Mouse (Mus musculus): ENCODE measurements at regions not wholly inside any gene's neighbourhood (a gene's known extent, or its start where the extent isn't known, plus 50 kb on each side); places are given as distances from the start of the nearest gene placed in this dataset.
"Not testable (repeated sequence)": the region's sequence is repeated elsewhere in the genome, so short reads cannot be mapped to it uniquely, and the experiment has no call there.

- ATAC-seq (ENCODE audit: insufficient number of reproducible peaks, low FRiP score, low TSS enrichment), result peak; percentile 99
These were observed 1934.2 kb downstream of the 9330182O14Rik start for GRCm38 (mm10) chr15:42068207-42068831.

DNA sequence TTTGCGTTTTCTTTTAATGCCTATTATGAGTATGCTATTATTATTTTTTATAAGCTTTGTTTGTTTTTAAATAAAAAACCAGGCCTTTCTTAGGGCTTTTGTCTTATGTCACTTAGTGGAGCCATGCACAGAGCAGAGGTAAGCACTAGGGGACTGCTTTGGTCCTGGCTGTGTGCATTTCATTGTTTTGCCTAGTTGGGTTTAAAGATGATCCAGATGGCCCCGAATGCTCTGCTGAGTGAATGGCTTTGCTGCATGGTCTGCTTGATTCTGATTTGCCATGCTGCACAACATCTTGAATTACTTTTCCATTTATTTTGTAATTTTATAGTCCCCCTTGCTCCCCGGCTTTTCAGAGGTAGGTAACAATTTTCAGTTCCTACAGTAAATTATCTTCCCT lies 1934.9 kb downstream of the 9330182O14Rik start:
- ATAC-seq (ENCODE audit: insufficient number of reproducible peaks, low FRiP score, low TSS enrichment), result no peak

DNA sequence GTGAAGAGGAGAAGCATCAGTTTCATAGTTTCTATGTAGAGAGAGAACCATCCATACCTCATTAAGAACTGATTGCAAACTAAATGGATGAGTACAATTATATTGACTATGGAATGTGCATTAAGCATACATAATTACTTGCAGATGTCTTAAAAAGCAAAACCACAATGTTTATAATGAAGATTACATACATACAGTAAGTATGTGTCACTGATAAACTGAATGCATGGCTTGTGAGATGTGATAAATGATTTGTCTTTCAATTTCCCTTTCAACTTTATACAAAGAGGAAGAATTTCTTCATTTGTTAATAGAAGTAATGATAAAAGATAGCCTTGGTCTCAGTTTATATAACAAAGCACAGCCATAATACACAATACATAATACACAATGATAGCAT lies 1939.3 kb downstream of the 9330182O14Rik start:
- no peak for ATAC-seq (ENCODE audit: insufficient number of reproducible peaks, low FRiP score, low TSS enrichment)

DNA sequence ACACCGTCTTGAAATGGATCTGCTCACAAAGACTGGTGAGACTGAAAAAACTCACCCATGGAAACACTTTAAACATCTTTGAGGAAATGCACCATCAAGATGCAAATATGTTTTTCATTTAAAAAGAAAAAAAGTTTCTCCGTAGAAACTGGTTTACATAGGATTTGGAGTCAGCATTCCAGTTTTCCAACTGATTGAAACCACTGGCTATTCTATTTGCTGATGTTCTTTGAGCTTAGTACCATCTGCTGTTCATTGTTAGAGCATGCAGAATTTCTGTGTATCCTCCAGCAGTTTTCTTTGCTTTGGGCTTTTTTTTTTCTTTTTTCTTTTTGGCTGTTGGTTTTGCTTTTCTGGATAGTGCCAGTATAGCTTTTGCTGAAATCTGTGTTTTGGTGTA lies 1948.3 kb downstream of the 9330182O14Rik start:
- ATAC-seq (ENCODE audit: insufficient number of reproducible peaks, low FRiP score, low TSS enrichment), result no peak

GRCm38 (mm10) chr15:42100730-42101129 lies 1966.6 kb downstream of the 9330182O14Rik start:
- ATAC-seq (ENCODE audit: insufficient number of reproducible peaks, low FRiP score, low TSS enrichment), result no peak

DNA sequence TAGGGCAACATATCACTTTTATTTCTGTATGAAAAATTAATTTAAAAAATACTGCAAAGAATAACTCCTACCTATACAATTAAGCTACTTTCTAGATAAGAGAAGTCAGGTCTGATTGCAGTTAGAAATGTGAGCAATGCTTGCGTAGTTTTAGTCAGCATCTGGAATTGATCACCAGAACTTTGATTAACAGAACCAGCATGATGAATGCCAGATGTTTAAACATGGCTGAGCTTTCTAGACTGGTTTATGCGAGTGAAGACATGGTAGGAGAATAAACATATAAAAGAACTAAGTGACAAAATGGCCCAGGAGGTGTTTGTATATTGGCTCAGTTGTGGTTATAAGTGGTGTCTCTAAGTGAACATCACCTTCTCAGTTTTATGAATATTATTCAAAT lies 1970.7 kb downstream of the 9330182O14Rik start:
- no peak for ATAC-seq (ENCODE audit: insufficient number of reproducible peaks, low FRiP score, low TSS enrichment)

DNA sequence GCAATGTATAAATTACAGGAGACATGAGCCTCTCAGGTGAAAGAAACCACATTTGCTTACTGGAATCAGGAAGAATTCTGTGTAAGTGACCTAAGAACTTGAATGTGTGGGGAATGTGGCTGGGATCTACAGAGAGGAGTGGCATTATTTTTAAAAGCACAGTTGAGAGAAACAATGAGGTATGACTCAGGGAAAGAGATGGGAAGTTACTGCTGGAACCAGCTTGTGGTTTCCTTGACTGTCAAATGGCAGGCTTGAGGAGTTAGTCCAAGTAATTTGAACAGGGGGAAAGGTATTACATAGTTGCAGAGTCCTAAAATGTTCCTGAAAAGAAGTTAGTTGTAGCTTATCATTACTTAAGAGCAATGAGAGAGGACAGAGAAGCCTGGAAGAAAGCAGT lies 1972.9 kb downstream of the 9330182O14Rik start:
- ATAC-seq (ENCODE audit: insufficient number of reproducible peaks, low FRiP score, low TSS enrichment), result no peak

GRCm38 (mm10) chr15:42111811-42112210 lies 1977.6 kb downstream of the 9330182O14Rik start:
- no peak for ATAC-seq (ENCODE audit: insufficient number of reproducible peaks, low FRiP score, low TSS enrichment)

DNA sequence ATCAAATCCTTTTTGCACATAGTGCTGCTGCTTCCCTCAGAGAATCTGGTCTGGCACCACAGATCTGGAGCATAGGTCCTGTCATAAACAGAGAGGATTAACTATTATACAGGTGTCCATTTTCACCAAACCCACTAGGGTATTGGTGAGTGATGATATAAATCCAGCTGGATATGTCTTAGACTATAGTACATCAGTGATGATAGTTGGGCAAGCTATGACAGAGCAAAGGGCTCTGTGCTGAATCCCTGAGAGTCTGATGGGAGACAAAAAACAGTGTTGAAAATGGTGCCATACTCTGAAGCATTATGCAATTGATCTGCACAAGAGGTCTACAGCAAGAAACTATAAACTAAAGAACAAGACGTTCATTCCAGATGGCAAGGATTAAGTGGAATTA lies 1993.3 kb downstream of the 9330182O14Rik start:
- no peak for ATAC-seq (ENCODE audit: insufficient number of reproducible peaks, low FRiP score, low TSS enrichment)

DNA sequence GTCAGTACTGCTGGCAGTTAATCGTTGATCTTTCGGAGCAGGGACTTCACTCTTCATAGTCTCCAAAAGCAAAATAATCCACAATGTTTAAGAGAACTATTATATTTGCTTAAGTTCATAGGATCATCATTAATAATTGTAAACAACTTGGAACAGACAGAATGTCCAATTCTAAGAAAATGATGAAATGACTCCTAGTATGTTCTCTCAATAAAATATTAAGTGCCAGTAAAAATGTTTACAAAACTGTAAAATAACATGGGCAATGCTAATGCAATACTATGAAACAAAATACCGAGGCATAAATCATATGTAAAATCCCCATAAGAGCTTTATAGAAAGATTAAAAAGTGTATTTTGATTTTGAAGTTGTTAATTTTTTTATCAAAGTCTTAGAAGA lies 1994.8 kb downstream of the 9330182O14Rik start:
- ATAC-seq (ENCODE audit: insufficient number of reproducible peaks, low FRiP score, low TSS enrichment), result no peak

DNA sequence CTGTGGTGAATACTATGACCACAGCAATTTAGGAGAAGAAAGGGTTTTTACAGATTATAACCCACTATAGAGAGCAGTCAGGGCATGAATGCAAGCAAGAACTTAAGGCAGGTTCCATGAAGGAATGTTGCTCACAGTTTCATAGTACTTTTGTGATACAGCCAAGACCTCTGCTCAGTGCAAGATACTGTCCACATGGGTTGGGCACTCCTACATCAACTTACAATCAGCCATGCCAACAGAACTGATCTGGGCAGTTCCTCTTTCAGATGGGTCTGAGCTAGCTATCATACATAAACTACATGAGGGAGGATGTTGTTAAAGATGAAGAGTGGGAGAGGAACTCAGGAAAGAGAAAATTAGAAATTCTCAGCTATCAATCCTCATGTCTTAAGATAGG lies 2032.4 kb downstream of the 9330182O14Rik start:
- ATAC-seq (ENCODE audit: insufficient number of reproducible peaks, low FRiP score, low TSS enrichment), result no peak

GRCm38 (mm10) chr15:42177766-42178165 lies 2043.6 kb downstream of the 9330182O14Rik start:
- not testable (repeated sequence) for ATAC-seq (ENCODE audit: insufficient number of reproducible peaks, low FRiP score, low TSS enrichment)

DNA sequence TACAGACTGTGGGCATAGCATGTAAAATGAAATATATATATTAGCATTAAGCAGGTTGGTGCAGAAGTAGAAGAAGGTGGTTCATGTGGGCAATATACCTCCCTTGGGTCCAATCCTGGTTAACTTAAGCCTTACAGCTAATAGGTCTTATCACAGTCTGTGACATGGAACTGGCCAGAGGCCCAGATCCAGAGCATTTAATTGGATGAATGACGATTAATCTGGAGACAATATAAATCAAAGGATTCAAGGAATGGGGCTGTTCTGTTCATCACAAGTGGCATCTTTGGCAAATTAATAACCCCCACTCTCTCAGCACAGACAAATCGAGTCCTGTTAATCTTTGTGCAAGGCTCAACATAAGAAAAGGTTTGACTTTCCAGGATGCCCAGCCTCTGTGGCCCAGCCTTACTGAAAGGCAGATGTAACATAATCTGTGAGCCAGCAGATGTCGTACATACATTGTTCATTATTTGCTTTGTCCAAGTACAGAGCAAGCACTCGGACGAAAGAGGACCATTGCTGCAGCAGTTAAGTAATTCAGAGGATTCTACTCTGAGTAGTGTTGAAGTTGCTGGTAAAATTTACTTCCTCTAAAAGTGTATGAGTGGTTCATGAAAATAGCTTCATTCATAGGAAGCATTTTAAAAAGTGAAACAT lies 2073.2 kb downstream of the 9330182O14Rik start:
- ATAC-seq (ENCODE audit: insufficient number of reproducible peaks, low FRiP score, low TSS enrichment), result peak; percentile 79

- ATAC-seq (ENCODE audit: insufficient number of reproducible peaks, low FRiP score, low TSS enrichment), result no peak
These were observed 2085.3 kb downstream of the 9330182O14Rik start for GRCm38 (mm10) chr15:42219496-42219895.

DNA sequence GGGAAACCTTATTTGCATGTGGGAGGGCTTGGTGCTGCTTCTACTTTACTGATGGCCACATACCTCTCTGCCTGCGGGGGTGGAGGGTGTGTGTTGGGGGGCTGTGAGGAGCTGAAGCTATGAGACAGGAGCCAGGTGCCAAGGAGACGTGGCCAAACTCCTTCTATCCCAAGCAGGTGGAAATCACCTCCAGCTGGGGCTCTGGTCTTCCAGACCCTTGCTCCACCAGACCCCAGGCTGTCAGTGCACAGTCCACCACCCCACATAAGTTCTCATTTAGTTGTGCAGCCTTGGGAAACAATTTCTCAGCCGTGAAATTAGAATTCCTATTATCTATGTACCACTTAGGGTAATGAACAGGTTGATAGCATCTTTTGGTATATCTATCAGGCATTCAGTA lies 2085.8 kb downstream of the 9330182O14Rik start:
- ATAC-seq (ENCODE audit: insufficient number of reproducible peaks, low FRiP score, low TSS enrichment), result no peak

DNA sequence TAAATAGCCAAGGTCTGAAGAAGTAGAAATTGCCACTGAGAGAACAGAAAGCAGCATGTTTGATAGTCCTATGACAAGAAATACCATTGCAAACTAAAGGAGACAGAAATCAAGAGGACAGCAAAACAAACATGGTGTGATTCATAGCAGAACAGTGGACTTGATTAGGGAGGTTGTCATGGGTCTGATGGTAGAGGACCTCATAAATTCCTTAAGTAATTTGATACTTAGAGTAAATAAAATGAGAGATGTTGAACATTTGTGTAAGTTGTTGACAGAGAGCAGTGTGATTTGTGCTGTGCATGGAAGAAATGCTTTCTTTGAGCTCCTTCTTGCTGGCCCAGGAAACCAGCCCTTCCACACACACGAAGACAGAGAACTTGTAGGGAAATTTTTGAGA lies 2090.8 kb downstream of the 9330182O14Rik start:
- ATAC-seq (ENCODE audit: insufficient number of reproducible peaks, low FRiP score, low TSS enrichment), result no peak

GRCm38 (mm10) chr15:42231692-42232091 lies 2097.5 kb downstream of the 9330182O14Rik start:
- no peak for ATAC-seq (ENCODE audit: insufficient number of reproducible peaks, low FRiP score, low TSS enrichment)

DNA sequence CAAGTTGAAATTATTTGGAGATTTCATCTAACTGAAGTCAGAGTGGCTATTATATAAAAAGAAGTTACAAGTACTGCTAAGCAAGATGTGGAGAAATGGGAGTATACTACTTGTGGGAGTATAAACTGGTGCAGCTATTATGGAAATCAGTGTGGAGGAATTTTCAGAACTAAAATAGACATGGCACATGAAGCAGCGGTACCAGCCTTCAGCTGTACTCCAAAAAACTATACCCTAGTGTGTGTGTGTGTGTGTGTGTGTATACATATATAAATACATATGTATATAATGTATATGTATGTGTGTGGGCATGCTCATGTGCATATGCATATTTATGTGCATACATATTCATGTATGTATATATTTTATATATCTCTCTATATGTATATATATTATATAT lies 2112.6 kb downstream of the 9330182O14Rik start:
- no peak for ATAC-seq (ENCODE audit: insufficient number of reproducible peaks, low FRiP score, low TSS enrichment)

DNA sequence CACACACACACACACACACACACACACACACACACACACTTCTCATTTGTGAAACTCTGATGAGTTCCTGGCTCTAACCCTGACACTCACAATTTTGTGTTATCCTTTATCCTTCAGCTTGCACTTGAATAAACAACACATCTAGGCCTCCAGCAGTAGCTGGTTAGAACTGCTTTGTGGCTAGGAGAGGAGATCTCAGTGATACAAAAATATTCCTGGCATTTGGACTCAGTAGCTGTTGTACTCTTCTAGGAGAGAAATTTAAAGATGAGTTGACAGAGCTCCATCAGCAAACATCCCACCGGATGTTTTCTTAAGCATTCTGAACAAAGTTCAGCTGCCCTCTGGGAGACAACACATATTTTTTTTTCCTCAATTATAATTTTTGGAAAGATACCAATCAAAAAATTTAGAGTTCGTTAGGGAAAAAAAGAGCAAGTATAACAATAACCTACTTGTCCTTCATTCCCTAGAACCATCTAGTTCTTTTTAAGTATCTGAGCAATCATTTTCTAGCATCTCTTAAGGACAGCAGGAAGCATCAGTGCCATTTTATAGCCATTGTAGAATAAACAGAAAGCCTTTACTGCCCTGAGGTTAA lies 2118.7 kb downstream of the 9330182O14Rik start:
- ATAC-seq (ENCODE audit: insufficient number of reproducible peaks, low FRiP score, low TSS enrichment), result 0 out of 2 replicates have a peak, but pooled peaks have one; percentile 52

DNA sequence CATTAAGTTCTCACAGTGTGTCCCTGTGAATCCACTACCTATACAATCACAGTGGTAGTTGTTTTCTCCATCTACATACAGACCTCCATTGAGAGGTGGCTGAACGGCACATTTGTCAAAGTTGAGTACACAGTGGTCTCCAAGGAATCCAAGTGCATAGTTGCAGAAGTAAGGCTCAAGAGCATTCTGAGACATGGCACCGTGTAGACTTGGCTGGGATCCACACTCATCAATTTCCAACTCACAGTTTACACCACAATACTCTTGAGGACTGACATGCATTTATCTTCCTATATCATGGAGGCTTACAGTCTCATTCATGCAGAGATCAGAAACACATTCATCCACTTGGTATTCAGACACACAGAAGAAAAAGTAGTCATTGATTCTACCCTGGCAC lies 2122.2 kb downstream of the 9330182O14Rik start:
- ATAC-seq (ENCODE audit: insufficient number of reproducible peaks, low FRiP score, low TSS enrichment), result no peak

DNA sequence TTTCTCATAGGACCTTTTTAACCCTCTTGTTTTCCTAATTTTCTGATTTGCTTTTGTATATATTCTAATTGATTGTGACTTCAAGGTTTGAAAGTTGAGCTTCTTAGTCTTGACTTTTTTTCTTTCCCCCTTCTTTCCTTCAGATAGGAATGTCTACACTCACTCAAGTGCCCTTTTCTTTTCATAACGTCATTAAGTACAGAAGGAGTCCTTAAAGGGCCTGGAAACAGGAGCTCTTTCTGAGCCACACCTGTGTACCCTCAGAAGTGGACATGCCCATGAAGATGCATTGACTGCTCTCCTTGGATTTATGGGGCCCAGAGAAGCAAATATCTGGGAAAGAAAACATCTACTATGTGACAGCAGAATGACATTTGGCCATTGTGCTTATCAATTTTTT lies 2141.0 kb downstream of the 9330182O14Rik start:
- ATAC-seq (ENCODE audit: insufficient number of reproducible peaks, low FRiP score, low TSS enrichment), result no peak

GRCm38 (mm10) chr15:42277247-42277646 lies 2143.1 kb downstream of the 9330182O14Rik start:
- no peak for ATAC-seq (ENCODE audit: insufficient number of reproducible peaks, low FRiP score, low TSS enrichment)

Measured in cerebellum, adult (tissue).